Mouse (Mus musculus): ENCODE data around the gene Shisa2. TPM values are rescaled to one million over a fixed set of nuclear protein-coding genes. Genes with fewer than 3 reads are reported as not detected.
"Not testable (repeated sequence)": the region's sequence is repeated elsewhere in the genome, so short reads cannot be mapped to it uniquely, and the experiment has no call there.

Shisa2 gene
- 10 to 100 TPM in 1 of 2 experiments, 1 to 10 TPM in 1; 4.3 to 11.7 TPM for total RNA-seq (2021)
- long read RNA-seq, experiment 1, transcript Shisa2-201 (2 exons, 3,119 nt) = major isoform, 9 of 11 reads
- long read RNA-seq, experiment 1, partial matches to known transcripts = 0 of 11 reads
- long read RNA-seq, experiment 1, other reads (novel, unspliced or antisense) = 2 of 11 reads
- long read RNA-seq, experiment 2, transcript Shisa2-201 (2 exons, 3,119 nt) = major isoform, 10 of 10 reads
- long read RNA-seq, experiment 2, partial matches to known transcripts = 0 of 10 reads
- long read RNA-seq, experiment 2, other reads (novel, unspliced or antisense) = 0 of 10 reads

DNA sequence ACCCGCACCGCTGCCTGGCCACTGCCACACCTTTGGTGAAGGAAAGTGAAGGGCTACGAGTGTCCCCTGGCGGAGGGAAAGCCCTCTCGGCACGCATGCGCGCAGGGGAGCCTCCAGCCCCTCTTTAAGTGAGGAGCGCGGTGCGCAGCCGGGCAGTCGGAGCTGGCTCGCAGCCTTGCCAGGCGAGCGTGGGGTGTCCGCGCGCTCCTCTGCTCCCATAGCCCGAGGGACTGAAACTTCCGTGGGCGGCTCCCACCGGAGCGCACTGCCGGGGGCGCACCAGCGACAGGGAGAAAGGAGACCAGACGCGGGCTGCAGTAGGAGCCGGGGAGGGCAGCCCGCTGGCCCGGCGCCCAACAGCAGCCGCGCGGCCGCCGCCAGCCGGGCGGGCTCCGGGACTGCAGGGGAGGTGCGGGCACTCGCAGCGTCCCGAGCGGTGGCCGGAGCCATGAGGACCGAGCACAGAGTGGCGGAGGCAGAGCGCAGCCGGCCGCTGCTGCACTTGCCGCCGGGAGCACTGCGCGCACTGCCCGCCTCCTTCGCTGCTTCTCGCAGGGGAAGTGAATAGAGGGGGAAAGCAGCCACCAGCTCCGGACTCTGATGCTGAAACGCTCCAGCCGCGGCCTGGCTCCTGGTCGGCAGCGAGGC, at the start of gene Shisa2:
Gene Shisa2 (plus strand): TSS at position 151 of the 648 bp plus-strand sequence.
- peak; percentile 87 for DNase-seq

DNA sequence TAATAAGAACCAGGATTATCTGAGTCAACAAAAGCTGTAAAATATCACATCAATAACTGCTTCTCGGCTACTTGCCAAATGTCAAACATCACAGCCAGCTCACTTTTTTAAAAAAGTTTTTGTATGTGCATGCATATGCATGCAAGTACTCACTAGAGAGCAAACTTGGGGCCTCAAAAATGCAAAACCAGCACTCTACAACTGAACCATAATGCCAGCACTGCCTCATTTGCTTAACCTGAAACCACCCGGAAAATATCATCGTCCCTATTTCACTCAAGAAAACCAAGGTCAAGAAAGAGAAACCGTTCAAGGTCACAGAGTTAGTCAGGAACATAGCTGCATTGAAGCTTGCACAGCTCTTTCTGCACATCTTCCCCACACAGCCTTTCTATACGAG, 48.7 kb upstream of the Shisa2 start:
- no peak for DNase-seq

DNA sequence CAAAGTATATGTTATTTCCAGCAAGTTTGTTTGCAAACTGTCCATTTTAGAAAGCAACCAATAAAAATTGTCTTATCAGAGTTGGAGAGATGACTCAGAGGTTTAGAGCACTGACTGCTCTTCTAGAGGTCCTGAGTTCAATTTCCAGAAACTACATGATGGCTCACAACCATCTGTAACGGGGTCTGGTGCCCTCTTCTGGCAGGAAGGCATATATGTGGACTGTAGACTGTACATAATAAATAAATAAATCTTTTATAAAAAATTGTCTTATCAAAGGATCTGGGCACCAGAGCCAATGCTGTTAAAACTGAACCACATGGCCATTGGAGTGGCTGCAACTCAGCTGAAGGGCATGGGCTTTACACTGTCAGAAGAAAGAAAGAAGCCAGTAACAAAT, 34.5 kb upstream of the Shisa2 start:
- DNase-seq = peak; percentile 20

DNA sequence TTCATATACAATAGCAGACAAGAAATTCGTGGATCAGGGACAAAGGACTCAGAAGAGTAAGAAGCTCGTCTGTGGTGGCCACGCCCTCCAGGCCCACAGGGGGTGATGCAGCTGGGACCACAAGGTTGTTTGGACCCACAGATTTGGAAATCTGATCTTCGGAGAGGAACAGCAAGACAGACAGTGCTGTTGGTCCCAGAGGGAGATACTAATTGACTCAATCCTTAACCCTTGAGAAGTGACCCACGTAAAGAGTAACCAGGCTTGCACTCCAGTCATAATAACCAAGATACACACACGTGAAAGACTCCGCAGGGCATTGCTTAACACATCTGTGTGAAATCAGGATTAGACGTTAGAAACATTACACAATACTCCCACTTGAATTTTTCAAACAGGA, 33.2 kb upstream of the Shisa2 start:
- no peak for DNase-seq

DNA sequence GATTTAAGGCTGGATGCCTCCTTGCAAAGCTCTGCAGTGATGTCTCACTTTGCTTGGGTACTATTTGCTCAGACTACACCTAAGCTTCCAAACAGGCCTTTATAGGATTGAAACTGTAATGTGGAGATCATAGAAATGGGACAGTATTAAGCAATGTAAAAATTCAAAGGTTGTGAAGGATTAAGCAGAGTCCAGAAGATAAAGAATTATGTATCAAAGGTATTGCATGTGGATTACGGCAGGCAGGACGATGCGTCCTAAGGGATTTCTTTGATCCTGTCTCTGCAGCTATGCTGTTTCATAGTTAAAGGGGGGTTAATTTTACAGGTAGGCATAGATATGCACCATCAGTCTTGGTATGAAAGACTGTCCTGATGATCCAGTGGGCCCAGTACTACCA, 32.5 kb upstream of the Shisa2 start:
- DNase-seq = no peak

DNA sequence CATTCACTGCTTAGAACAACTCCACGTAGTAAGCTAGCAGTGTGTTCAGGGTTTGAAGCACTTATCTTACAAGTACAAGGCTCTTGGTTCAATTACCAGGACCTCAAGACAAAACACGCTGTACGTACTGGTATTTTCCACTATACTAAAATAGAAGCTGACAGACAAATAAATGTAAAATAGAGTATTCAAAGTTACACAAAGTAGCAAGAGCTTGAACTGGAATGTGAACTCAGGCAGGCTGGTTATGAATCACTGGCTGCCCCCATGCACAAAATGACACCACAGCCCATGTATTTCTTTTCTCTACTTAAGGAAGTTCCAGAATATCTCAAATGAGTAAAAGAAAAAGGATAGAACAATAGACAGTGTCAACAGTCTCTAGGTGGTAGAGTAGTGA, 30.1 kb upstream of the Shisa2 start:
- no peak for DNase-seq

DNA sequence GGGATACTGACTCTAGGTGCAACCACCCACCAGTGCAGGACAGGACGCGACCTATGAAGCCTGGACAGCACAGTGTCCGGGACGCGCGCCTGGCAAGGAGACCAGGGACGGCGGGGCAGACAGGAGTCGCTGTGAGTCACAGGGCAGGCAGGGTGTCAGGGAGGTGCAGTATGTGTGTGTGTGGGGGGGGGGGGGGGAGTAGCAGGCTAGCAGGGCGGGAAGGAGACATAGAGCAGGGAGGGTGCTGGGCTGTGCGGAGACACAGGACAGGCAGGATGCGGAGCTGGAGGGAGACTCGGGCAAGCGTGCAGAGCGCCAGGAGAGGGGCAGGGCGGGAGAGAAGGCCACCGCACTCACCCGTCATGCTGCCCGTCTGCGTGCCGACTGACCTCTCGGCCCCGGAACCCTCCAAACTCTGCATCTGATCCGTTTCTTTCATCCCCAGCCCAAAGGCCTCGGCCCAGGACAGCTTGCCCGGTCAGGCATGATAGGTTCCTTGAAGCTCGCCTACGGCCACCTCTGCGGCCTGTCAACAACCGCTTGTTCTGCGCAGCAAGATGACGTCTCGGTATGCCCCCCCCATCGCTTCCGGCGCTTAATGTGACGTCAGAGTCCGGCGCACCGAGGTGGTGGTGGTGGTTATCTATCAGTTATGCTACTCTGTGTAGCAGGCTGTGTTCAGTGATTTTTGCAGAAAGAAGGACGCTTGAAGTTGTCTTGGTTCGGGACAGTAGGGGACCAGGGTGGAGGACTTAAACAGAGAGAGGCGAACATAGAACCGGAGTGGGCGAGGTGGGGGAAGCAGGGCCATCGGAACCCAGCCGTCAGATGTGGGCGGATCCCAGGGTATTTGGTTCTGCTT, 27.5 kb upstream of the Shisa2 start, which contains the start of gene Cdadc1:
Gene Cdadc1 (minus strand): TSS at position 562 of the 862 bp plus-strand sequence.
- peak; percentile 99 for DNase-seq

DNA sequence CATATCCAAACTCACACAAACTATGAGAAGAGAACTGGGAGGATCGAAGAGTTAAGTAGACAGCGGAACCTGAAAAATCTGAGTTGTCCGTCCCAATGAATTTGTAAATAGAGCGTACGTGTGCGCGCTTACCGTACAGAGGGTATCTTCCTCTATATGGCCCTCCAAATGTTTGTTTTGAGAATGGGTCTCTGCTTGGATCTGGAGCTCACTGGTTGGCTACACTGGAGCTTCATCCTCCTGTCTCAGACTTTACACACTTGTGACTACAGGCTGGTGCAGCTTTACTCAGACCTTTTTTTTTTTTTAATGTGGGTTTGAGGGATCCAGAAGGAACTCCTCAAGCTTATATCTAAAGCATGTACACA, 26.9 kb upstream of the Shisa2 start:
- no peak for DNase-seq

DNA sequence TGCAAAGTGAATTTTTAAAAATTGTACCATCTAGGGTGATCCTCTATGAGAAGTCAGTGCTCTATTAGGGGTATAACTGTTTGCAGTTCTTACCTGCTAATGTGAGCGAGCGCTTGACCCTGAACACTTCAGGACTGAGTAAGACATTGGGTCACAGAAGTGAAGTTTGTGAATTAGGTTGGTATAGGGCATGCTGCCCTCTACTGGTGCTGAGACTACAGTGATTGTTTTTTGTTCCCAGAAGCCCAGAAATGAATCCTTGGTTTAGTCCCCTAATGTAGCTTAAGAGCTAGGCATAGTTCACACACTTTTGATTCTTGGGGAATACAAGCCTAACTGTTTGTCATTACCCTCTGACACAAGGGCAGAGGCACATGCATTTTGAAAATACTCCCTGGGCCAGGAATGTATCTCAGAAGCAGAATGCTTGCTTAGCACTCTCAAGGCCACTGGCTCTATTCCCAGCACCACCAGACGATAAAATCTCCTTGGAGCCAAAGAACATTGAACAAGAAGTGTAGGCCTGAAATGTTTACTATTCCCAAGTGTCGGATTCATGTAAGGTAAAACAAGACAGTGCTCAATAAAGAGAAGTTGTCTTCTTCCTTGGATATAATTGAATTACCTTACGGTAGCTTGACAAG, 21.0 kb upstream of the Shisa2 start:
- DNase-seq = peak; percentile 35

DNA sequence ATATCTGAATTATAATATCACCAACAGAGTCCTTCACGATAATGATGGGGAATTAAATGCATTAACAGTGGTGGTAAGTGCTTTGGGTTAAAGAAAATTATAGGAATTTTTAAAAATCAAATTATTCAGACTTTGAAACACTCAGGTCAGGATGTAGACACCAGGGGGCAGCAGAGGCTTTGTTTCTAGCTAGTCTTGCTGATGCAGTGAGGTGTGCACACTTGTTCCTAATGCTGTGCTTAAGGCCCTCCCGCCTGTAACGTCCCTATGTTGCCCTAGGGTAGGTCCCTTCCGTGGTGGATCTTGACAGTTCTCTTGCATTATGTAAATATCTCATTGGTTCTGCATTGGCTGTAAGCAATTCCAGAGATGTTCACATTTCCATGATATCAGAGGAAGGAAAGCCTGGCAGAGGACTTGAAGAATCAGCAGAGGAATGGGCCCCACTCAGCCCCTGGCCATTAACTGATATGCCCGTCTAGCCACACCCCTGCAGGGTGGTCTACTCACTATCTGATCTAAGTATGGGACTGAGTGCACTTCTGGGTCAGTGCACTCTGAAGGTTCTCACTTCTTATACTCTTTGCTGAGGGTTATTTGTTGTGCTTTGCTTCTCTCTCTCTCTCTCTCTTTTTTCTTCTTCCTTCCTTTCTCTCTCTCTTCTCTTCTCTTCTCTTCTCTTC, 19.3 kb upstream of the Shisa2 start:
- peak; percentile 85 for DNase-seq

DNA sequence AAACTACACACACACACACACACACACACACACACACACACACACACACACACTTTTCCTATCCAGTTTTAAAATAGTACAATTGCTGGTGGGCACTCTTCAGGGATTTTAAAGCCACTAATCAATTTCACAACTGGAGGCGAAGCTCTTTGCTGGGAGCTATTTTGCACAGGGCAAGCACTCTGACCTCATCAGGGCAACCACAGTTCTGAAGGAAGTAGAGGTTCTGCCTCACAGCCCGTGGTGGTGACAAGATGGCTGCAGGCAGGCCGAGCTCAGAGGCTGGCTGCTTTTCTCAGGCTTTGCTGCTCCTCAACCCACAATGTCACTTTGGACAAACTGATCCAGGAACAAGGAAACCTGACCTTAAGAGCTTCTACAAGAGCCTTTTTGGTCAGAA, 18.1 kb upstream of the Shisa2 start:
- DNase-seq = no peak

DNA sequence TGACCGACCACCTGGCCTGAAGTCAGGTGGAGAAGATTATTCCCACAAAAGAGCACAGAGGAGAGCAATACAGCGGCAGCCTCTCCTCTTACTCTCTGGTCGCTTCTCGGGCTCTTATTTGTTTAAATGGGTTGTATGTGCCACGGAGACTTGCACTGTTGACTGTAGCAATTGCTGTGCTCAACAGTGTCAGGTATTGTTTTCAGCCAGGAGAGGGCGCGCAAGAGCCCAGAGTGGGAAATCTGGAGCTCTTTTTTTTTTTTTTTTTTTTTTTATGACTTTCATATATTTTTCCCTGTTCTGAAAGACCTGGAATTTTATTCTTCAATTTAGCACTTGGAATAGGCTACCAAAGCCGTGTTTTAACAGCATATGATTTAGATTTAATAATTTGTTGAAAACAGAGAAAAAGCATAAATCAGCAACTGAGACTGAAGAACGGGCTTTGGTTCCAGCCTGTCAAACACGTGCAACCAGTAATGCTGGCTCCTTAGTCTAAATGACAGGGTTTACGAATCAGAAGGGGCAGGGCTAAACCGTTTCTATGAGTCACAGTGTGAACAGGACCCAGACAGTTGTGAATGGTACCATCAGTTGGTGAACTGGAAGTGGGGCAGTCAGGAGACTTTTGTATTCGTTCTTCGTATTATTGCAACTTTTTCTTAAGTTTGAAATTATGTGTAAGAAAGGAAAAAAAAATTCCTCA, 12.0 kb upstream of the Shisa2 start:
- peak; percentile 83 for DNase-seq

DNA sequence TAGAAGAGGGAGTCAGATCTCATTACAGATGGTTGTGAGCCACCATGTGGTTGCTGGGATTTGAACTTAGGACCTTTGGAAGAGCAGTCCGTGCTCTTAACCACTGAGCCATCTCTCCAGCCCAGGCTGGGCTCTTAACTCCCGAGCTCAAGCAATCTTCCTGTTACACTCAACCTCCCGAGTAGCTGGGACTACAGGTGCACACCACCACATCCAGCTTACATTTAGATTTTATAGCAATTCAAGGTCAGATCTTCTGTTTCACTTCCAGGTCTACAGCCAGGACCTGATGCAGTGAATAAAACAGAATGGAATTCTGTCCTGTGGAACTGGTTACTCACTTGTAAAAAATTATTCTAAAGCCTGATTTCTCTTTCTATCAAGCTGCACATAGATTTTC, 11.0 kb upstream of the Shisa2 start:
- DNase-seq = not testable (repeated sequence)

DNA sequence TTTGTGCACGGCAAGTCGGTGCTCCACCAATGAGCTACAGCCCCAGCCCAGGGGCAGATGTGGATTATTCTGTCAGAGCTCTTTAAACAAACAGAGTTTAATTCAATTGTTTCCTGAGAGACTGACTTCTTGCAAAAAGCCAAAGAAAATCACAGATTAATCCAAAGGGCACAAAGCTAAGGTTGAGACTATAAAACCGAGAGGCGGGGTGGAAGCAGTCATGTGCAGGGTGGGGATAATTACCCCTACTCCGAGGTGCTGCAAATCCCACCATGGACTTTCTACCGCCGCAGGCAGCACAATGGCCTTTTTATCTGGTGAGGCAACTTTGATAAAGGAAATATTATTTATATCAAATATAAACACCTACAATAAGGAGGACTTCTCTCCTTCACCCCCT, 8.3 kb upstream of the Shisa2 start:
- DNase-seq = no peak

DNA sequence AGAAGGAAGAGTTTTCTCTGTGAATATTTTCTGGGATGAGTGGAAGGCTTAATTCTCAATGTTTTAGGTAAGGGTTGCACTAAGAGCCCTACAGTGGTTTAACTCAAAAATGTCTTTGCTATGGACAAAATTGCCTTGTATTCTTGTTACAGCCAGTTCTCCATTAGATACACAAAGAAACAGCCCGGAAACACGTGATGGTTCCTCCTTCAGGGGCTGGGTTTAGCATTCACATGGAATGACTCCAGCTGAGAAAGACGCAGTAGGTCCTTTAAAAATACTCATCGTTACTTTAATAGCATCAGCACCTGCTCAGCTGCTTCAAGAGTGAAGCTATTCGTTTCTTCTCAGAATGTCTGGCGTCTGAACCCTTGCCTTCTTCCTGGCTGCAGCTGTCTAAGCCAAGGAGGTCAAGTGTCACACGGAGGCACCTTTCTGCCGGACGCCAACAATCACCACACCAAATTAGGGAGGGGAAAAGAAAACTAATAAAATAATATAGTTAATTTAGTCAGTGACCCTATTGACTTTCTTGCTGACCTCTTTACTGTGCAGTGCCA, 702 bp upstream of the Shisa2 start:
- no peak for DNase-seq

DNA sequence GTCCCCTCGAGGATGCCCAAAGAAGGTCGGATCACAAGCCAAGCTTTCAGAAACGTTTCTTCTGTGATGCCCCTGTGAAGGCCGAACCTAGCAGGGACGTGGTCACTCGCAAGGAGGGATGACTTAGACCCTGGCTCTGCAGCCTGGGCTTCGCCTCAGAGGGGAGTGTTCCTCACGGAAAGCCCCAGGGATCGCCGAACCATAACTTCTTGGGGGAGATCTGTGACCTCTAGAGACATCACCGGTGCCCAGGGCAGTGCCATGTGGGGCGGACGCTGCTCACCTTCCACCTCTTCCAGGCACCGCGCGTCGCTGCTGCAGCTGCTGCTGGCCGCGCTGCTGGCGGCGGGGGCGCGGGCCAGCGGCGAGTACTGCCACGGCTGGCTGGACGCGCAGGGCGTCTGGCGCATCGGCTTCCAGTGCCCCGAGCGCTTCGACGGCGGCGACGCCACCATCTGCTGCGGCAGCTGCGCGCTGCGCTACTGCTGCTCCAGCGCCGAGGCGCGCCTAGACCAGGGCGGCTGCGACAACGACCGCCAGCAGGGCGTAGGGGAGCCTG, 777 bp downstream of the Shisa2 start:
- peak; percentile 60 for DNase-seq

DNA sequence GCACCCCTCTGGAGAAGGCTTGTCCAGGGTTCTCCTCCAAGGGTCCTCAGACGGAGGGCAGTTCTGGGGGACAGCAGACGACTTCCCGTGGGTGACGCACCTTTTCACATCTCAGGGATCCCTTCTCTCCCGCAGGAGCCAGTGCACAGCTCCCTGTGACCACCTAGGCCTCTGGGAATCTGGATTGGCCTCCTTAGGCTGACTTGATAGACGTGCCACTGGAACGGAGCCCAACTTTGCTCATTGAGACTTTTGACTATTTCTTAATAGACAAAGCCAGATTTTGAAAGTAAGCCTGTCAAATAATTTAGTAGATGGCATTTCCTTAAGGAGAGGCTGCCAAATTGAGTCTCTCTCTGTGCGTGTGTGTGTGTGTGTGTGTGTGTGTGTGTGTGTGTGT, 1.6 kb downstream of the Shisa2 start:
- DNase-seq = peak; percentile 68

DNA sequence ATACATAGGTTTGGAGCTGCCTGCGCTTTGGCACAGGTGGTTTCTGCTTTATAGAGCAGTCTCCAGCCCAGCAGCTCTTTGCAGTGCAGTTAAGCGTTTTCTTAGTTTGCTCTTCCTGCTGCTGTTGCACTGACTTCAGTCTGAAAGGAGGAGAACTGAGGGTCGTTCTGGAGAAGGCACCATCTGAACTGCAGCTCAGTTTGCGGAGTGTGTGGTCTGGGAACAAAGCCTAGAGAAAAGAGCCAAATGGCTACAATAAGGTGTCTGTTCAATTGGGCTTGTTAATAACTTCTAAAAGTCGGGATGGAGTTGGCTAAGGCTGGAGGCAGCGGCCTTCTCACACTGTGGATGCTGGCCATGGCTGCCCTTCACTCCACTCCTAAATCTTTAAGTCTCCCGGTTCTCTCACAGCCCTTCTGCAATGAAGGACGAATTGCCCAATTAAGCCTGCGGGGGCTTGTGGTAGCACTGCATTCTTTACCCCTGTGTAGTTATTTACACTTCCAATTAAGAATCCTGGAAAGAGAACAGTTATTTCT, 2.1 kb downstream of the Shisa2 start:
- DNase-seq = no peak

DNA sequence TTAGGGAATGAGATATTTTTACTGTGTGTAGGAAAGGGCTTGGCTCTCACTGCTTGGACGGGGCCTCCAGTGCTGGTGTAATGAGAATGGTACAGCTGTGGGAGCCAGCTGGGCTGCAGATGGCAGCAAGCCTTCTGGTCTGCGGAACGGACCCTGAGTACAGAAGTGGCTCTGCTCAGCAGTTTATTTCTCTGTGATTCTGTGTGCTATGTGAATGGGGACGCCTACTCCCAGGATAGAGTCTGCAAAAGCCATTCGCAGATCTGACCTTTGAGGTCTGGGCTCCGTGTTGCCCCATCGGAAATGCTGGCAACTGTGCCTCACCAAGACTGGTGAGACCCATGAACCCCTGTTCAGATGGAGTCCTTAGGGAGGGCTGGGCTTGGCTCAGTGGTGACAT, 2.7 kb downstream of the Shisa2 start:
- no peak for DNase-seq

DNA sequence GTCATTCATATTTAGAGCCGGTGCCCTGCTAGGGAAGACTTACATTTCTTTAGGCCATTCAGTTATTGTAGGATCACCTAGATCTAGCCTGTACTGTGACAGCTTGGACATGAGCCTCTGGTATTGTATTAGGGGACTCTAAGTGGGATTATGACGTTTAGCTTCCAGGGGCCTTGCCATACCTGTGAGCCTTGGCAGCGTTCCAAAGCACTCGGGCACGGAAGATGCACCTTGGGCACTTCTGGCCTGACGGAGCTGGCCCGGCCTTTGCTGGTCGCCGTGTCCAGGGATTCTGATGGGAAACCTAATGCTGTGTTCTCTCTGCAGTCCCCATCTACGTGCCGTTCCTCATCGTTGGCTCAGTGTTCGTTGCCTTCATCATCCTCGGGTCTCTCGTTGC, 4.2 kb downstream of the Shisa2 start:
- DNase-seq = no peak
